ENCODE assay signal across 37 mouse cellular contexts in the genomic region with DNA sequence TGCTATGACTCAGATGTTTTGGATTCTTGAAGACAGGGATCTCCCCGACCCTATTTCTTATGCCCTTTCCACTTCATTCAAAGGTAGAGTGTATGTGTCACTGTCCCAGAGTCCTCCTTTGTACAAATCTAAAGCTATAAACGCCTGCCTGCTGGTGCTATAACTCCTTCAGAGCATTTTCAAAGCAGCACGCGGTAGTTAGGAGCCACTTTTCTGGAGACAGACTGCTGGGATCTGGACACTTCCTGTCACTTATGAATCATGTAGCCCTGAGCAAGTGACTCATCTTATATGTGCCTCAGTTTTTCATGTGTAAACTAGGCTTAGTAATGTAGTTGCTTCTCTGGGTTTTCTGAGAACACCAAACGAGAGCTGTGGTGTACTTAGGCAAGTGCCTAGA. TPM values are rescaled to one million over a fixed set of nuclear protein-coding genes. Genes with fewer than 3 reads are reported as not detected.
DNase-seq lines count a peak whose midpoint lies in the region; TF ChIP-seq lines count a peak whose summit lies in the region.
"Had no signal": no experiment of that assay in that cellular context is flagged by ENCODE, and none has a peak within 500 bp of the region (broad histone marks: within the 10 kb centered on the region; RNA-seq: fewer than 3 reads in every experiment).

No protein-coding gene starts in this region.

- peak; percentile 14 to 75 for DNase-seq in adrenal gland, adult (ENCODE audit: inconsistent age in 2 of 2, low spot score in 1 of 2)
- no peak for DNase-seq in adrenal gland, adult 18-20 months (ENCODE audit: low spot score in 2 of 2)
- DNase-seq in right cerebral cortex, adult 18-20 months = peak; percentile 11
- no peak for DNase-seq in right cerebral cortex, postnatal 25 days
- DNase-seq in ovary, postnatal 14 days (ENCODE audit: low spot score) = no peak
- DNase-seq in urinary bladder, postnatal 36 days (ENCODE audit: low spot score in 2 of 2) = no peak
- DNase-seq in ovary, adult 18-20 months (ENCODE audit: low spot score) = no peak
- DNase-seq: adrenal gland, postnatal 10 days; cerebellum, adult 2 months; cerebellum, postnatal 25 days; gastrocnemius, adult 2 months; gastrocnemius, postnatal 36 days; heart, adult 2 months; heart, postnatal 10 days; kidney, adult 9 months; kidney, postnatal 14 days; layer of hippocampus, adult 9-11 months; liver; lung, postnatal 36 days; retina, postnatal 1 day; spleen, adult 18-20 months; thymus, adult 18-20 months; thymus, postnatal 25 days had no signal

- no peak for TF ChIP-seq POLR2A in embryonic fibroblast, embryonic 13.5 days (IDR thresholded peaks at IDR 0.05; ENCODE audit: low read depth, low read length)

- no peak overlapping the region for H3K4me3 ChIP-seq in embryonic fibroblast, embryonic 13.5 days (ENCODE audit: insufficient read depth, low read length)
- H3K4me3 ChIP-seq: gastrocnemius, adult 2 months; heart, adult 2 months; heart, embryonic 13.5 days; megakaryocyte, embryonic 14.5 days; midbrain, embryonic 12.5 days; neural tube, embryonic 13.5 days had no signal

- peaks cover 6% of the 10 kb centered on the region; the same call in 1 of the 2 replicates for H3K4me1 ChIP-seq in embryonic fibroblast, embryonic 13.5 days (ENCODE audit: control insufficient read depth, insufficient read depth, low read length)
- H3K4me1 ChIP-seq: heart, embryonic 13.5 days; midbrain, embryonic 12.5 days; neural tube, embryonic 13.5 days had no signal

- H3K27ac ChIP-seq in embryonic fibroblast, embryonic 13.5 days (ENCODE audit: insufficient read depth, low read length) = peak overlapping the region; percentile 26
- H3K27ac ChIP-seq: gastrocnemius, adult 2 months; heart, adult 2 months; heart, embryonic 13.5 days; hindbrain, embryonic 14.5 days; midbrain, embryonic 12.5 days; neural tube, embryonic 13.5 days; stomach, postnatal 0 days had no signal

- TF ChIP-seq CTCF in embryonic fibroblast, embryonic 13.5 days (IDR thresholded peaks at IDR 0.05; ENCODE audit: borderline replicate concordance, insufficient read depth, low read length) = no peak

RNA-seq across cellular contexts. Expression of gene Hao1, which starts 9.1 kb away (rescaled TPM):
- under 1 TPM in 1 of 2 experiments, not detected in 1; 0.46 TPM for total RNA-seq in adrenal gland, adult 18-20 months (2021)
- not detected in 2 replicates for polyA plus RNA-seq in embryonic fibroblast, embryonic 13.5 days (2011; ENCODE audit: insufficient read length, low read depth, missing spikeins)
- total RNA-seq: ES-E14; gastrocnemius, adult 2 months; gastrocnemius, postnatal 36 days; heart, adult 2 months; heart, postnatal 10 days; hematopoietic stem cell, adult 5-6 weeks; midbrain, postnatal 0 days had no signal
- polyA plus RNA-seq: cerebellum, adult 2 months; embryonic facial prominence, embryonic 11.5 days; forebrain, embryonic 14.5 days; heart, adult 2 months; heart, embryonic 13.5 days; hindbrain, embryonic 14.5 days; limb, embryonic 11.5 days; lung, embryonic 16.5 days; midbrain, embryonic 12.5 days; neural tube, embryonic 13.5 days had no signal

Comparison
In these comparisons a context has a peak if more than half of its experiments do, and no peak if none do; other contexts are left out.
1. DNase-seq: peak in adrenal gland, adult (2 of 2) and right cerebral cortex, adult 18-20 months (single experiment); none in adrenal gland, adult 18-20 months (0 of 2), right cerebral cortex, postnatal 25 days (single experiment), ovary, postnatal 14 days (single experiment), urinary bladder, postnatal 36 days (0 of 2) and ovary, adult 18-20 months (single experiment).